Mouse (Mus musculus) thymus, adult 2 months (tissue): Measurements from ENCODE around the gene Med31. TPM values are rescaled to one million over a fixed set of nuclear protein-coding genes. Genes with fewer than 3 reads are reported as not detected.
A peak's percentile ranks its signal among the peaks of the same experiment; 100 is the strongest.

Source experiments
- DNase-seq: peaks from one replicate; pipeline ENCODE4 v3.0.0; 2021
- H3K27ac ChIP-seq: fragments of 200-500 bp; 2 replicates; pipeline ENCODE4 v1.5.1; 2012; ENCODE audit warnings: low read length, control low read depth; ENCODE audit not compliant: control insufficient read depth, insufficient read depth
- H3K27me3 ChIP-seq: fragments of 200-500 bp; 2 replicates; pipeline ENCODE4 v1.6.1; 2012; ENCODE audit warnings: mild to moderate bottlenecking, low read length, moderate library complexity, mixed read lengths; ENCODE audit not compliant: control insufficient read depth, insufficient read depth
- H3K36me3 ChIP-seq: fragments of 200-500 bp; 2 replicates; pipeline ENCODE4 v1.6.1; 2012; ENCODE audit warnings: mild to moderate bottlenecking, low read length, moderate library complexity; ENCODE audit not compliant: control insufficient read depth, insufficient read depth
- H3K4me1 ChIP-seq: fragments of 200-500 bp; replicated peaks from 2 replicates; pipeline ENCODE4 v1.6.1; 2012; ENCODE audit warnings: low read length; ENCODE audit not compliant: control insufficient read depth, insufficient read depth
- H3K4me3 ChIP-seq: fragments of 200-500 bp; 2 replicates; pipeline ENCODE4 v1.5.1; 2012; ENCODE audit warnings: mild to moderate bottlenecking, low read length, control low read depth, moderate library complexity; ENCODE audit not compliant: control insufficient read depth, insufficient read depth
- CTCF ChIP-seq: fragments of 200-500 bp; IDR thresholded peaks from 2 replicates; pipeline ENCODE4 v1.5.1; 2012; ENCODE audit warnings: mild to moderate bottlenecking, control low read depth, low read length, moderate library complexity, borderline replicate concordance; ENCODE audit not compliant: control insufficient read depth, poor library complexity, insufficient read depth; ENCODE audit errors: extremely low read depth
- POLR2A ChIP-seq: fragments of 200-500 bp; IDR thresholded peaks from 2 replicates; pipeline ENCODE4 v1.6.1; 2012; ENCODE audit warnings: mild to moderate bottlenecking, low read length, control low read depth, moderate library complexity; ENCODE audit not compliant: control insufficient read depth, poor library complexity, insufficient read depth; ENCODE audit errors: extremely low read depth
- WGBS: fragments of 180-500 bp; shearing (Covaris S2); methylation state at CpG from one replicate; pipeline ENCODE4 v1.1.7; 2018; 5-methylcytosine and 5-hydroxymethylcytosine counted together
- polyA plus RNA-seq: library from polyadenylated mRNA; depleted of rRNA; stranded (reverse); fragments of >200 nt; gene quantifications from 2 replicates; pipeline ENCODE4 v1.2.3, GENCODE M21; 2012; rRNA removed

Med31 gene
- polyA plus RNA-seq = 7.2 and 10.4 TPM in 2 replicates

- peaks cover 6% of the 10 kb centered on the region for H3K4me1 ChIP-seq
- WGBS = under 1% methylated on average over 29 of the region's 29 CpGs
- peaks cover 4% of the 10 kb centered on the region; the same call in 1 of the 2 replicates for H3K36me3 ChIP-seq
- H3K4me3 ChIP-seq = peak within 1 kb of the TSS; percentile 91
- DNase-seq = peak; percentile 77
- TF ChIP-seq POLR2A (no peak), CTCF (no peak)
- peak within 1 kb of the TSS; percentile 17; the same call in 1 of the 2 replicates for H3K27ac ChIP-seq
- no peaks in the 10 kb centered on the region; the same call in 1 of the 2 replicates for H3K27me3 ChIP-seq
Measured at GRCm38 (mm10) chr11:72215410-72215797, at the start of gene Med31. Med31 (minus strand) TSS chr11:72215592.

GRCm38 (mm10) chr11:72256441-72256840 lies 41.0 kb upstream of the Med31 start:
- Histone ChIP-seq H3K4me3 (no peak overlapping the region), H3K27ac (no peak overlapping the region), H3K27me3 (no peaks in the 10 kb centered on the region), H3K36me3 (no peaks in the 10 kb centered on the region), H3K4me1 (no peaks in the 10 kb centered on the region)
- 91% methylated on average over 2 of the region's 2 CpGs for WGBS
- DNase-seq = no peak
- no peak for TF ChIP-seq POLR2A
- no peak for TF ChIP-seq CTCF

- WGBS = 97% methylated on average over 4 of the region's 4 CpGs
- Histone ChIP-seq H3K27me3 (no peaks in the 10 kb centered on the region), H3K4me3 (no peak overlapping the region)
Measured at GRCm38 (mm10) chr11:72255629-72256028, 40.2 kb upstream of the Med31 start.

GRCm38 (mm10) chr11:72245196-72245753 lies 29.9 kb upstream of the Med31 start:
- H3K27me3 ChIP-seq = no peaks in the 10 kb centered on the region
- no peak for TF ChIP-seq POLR2A
- no peak for TF ChIP-seq CTCF

More at GRCm38 (mm10) chr11:72255629-72256028, 40.2 kb upstream of the Med31 start:
- TF ChIP-seq POLR2A (no peak), CTCF (no peak)
- DNase-seq = no peak
- Histone ChIP-seq H3K36me3 (no peaks in the 10 kb centered on the region), H3K27ac (no peak overlapping the region), H3K4me1 (no peaks in the 10 kb centered on the region)

GRCm38 (mm10) chr11:72240062-72240860 lies 24.9 kb upstream of the Med31 start:
- H3K4me3 ChIP-seq = no peak overlapping the region
- TF ChIP-seq CTCF (no peak), POLR2A (no peak)
- DNase-seq = no peak
- H3K4me1 ChIP-seq = no peaks in the 10 kb centered on the region
- H3K27me3 ChIP-seq = no peaks in the 10 kb centered on the region
- H3K27ac ChIP-seq = no peak overlapping the region
- WGBS = 85% methylated on average over 4 of the region's 4 CpGs
- no peaks in the 10 kb centered on the region for H3K36me3 ChIP-seq

More at GRCm38 (mm10) chr11:72245196-72245753, 29.9 kb upstream of the Med31 start:
- Histone ChIP-seq H3K36me3 (no peaks in the 10 kb centered on the region), H3K4me3 (no peak overlapping the region), H3K27ac (no peak overlapping the region), H3K4me1 (no peaks in the 10 kb centered on the region)
- WGBS = 91% methylated on average over 8 of the region's 8 CpGs
- DNase-seq = no peak

GRCm38 (mm10) chr11:72234013-72234412 lies 18.6 kb upstream of the Med31 start:
- H3K27ac ChIP-seq = no peak overlapping the region
- 73% methylated on average over 5 of the region's 5 CpGs for WGBS
- H3K36me3 ChIP-seq = no peaks in the 10 kb centered on the region
- DNase-seq = no peak
- TF ChIP-seq CTCF (no peak), POLR2A (no peak)
- no peak overlapping the region for H3K4me3 ChIP-seq
- H3K4me1 ChIP-seq = no peaks in the 10 kb centered on the region
- no peaks in the 10 kb centered on the region for H3K27me3 ChIP-seq
